In the genomic region with DNA sequence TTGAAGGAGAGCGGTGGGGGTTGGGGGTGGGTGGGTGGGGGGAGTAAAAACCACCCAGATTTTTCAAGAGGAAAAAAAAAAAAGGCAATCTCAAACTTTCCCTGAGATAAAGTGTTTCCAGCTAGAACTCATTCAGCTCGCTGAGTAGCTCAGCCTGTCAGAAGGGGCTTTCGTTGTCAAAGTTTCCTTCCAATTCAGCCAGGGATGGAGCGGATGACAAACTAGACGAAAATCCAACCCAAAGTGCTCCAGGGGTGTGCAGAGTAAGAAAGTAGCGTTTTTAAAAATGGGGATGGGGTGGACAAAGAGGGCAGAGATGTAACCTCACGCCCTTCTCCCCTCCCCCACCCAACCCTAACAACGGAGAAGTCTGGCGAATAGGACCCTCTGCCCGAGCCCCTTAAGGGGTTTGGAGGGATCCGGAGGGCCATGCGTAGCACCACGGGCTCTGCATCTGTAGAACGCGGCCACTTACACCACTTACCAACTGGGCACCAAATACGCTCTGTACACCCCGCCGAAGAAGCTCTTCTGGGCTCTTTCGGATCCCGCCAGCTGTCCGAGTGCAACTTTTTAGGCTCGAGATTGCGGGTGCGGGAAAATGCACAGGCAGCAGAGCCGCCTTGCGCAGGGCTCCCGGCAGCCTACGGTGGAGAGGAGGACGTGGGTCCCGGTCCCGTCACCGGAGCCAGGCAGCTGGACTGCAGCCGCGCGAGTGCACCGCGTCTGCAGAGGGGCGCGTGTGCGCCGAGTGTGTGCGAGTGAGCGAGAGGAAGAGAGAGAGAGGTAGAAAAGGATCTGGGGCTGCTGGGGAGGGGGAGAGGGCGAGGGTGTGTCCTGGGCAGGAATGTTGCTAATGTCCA, we compare ENCODE assay signal across 8 mouse cellular contexts.
DNase-seq lines count a peak whose midpoint lies in the region; ATAC-seq and TF ChIP-seq lines count a peak whose summit lies in the region.

No protein-coding gene starts in this region.

- H3K4me1 ChIP-seq in kidney, embryonic 15.5 days, result peaks cover 34% of the 10 kb centered on the region
- peaks cover 9% of the 10 kb centered on the region for H3K4me1 ChIP-seq in testis, adult 2 months (ENCODE audit: control insufficient read depth, insufficient read depth, low read length)

- no peaks in the 10 kb centered on the region for H3K36me3 ChIP-seq in kidney, embryonic 15.5 days
- no peaks in the 10 kb centered on the region for H3K36me3 ChIP-seq in testis, adult 2 months (ENCODE audit: control insufficient read depth, insufficient read depth, low read length)

- H3K9ac ChIP-seq in kidney, embryonic 15.5 days, result peak overlapping the region; percentile 61

- TF ChIP-seq CTCF in testis, adult 2 months (IDR thresholded peaks at IDR 0.05; ENCODE audit: control insufficient read depth, insufficient read depth, insufficient replicate concordance, low read depth, low read length), result no peak

- no peaks in the 10 kb centered on the region for H3K9me3 ChIP-seq in kidney, embryonic 15.5 days (replicated peaks)

- H3K4me3 ChIP-seq in kidney, embryonic 15.5 days (replicated peaks), result peak overlapping the region; percentile 57
- peak overlapping the region; percentile 18 for H3K4me3 ChIP-seq in testis, adult 2 months (ENCODE audit: control insufficient read depth, low read depth, low read length)

- peak overlapping the region; percentile 82 for H3K4me2 ChIP-seq in kidney, embryonic 15.5 days

- peak overlapping the region; percentile 68 for H3K27ac ChIP-seq in kidney, embryonic 15.5 days
- H3K27ac ChIP-seq in testis, adult 2 months (ENCODE audit: control insufficient read depth, insufficient read depth, low read depth, low read length), result no peak overlapping the region

- peak; percentile 22 to 25 for DNase-seq in layer of hippocampus, postnatal 25 days (ENCODE audit: extremely low spot score in 1 of 2, low spot score in 1 of 2)
- no peak for DNase-seq in layer of hippocampus, adult 9-10 months (ENCODE audit: low spot score)
- peak; percentile 47 to 63 for DNase-seq in heart, adult 18-20 months
- DNase-seq in B cell, adult 2 months, result no peak

- WGBS in kidney, embryonic 15.5 days, result under 1% methylated on average over 43 of the region's 44 CpGs

- H3K27me3 ChIP-seq in kidney, embryonic 15.5 days, result peaks cover 11% of the 10 kb centered on the region; the same call in 1 of the 2 replicates
- no peaks in the 10 kb centered on the region for H3K27me3 ChIP-seq in testis, adult 2 months (ENCODE audit: control insufficient read depth, insufficient read depth, low read length)

- ATAC-seq in common myeloid progenitor, adult 5-6 weeks (replicated peaks; ENCODE audit: low read depth, poor library complexity, severe bottlenecking), result peak; percentile 85
- ATAC-seq in kidney, embryonic 15.5 days (replicated peaks; ENCODE audit: low FRiP score), result peak; percentile 66
- peak; percentile 58 for ATAC-seq in megakaryocyte progenitor cell, adult 5-6 weeks (replicated peaks; ENCODE audit: poor library complexity)

- no peak for TF ChIP-seq POLR2A in testis, adult 2 months (IDR thresholded peaks at IDR 0.05; ENCODE audit: control insufficient read depth, low read depth, low read length)

Comparison
In these comparisons a context has a peak if more than half of its experiments do, and no peak if none do; other contexts are left out.
1. DNase-seq: peak in layer of hippocampus, postnatal 25 days (2 of 2) and heart, adult 18-20 months (2 of 2); none in layer of hippocampus, adult 9-10 months (single experiment) and B cell, adult 2 months (0 of 2).
2. Peak in every context shown above with its lines, with median percentiles within 50 percentile points of each other: ATAC-seq.